Mouse (Mus musculus): ENCODE data around the gene Senp8. TPM values are rescaled to one million over a fixed set of nuclear protein-coding genes. Genes with fewer than 3 reads are reported as not detected.

The Senp8 gene
- polyA plus RNA-seq, 1 experiment from 2014 or later = 10.7 TPM

- H3K4me3 ChIP-seq (replicated peaks; ENCODE audit: low read length) = no peak overlapping the region
- no peaks in the 10 kb centered on the region for H3K36me3 ChIP-seq (ENCODE audit: control insufficient read depth, insufficient read depth, low read length)
- H3K27me3 ChIP-seq (ENCODE audit: control insufficient read depth, insufficient read depth, low read length) = no peaks in the 10 kb centered on the region
- 48% methylated on average over 8 of the region's 8 CpGs for WGBS
- H3K9ac ChIP-seq (ENCODE audit: low read length) = no peak overlapping the region
- no peak overlapping the region for H3K27ac ChIP-seq (ENCODE audit: low read length)
- ATAC-seq (ENCODE audit: insufficient read depth, low FRiP score) = peak; percentile 40; the same call in 1 of the 2 replicates
- peaks cover 9% of the 10 kb centered on the region for H3K4me1 ChIP-seq (ENCODE audit: control insufficient read depth, insufficient read depth, low read length)
- H3K4me2 ChIP-seq (ENCODE audit: low read depth, low read length) = no peak overlapping the region
- H3K9me3 ChIP-seq (replicated peaks; ENCODE audit: control insufficient read depth, low read length) = no peaks in the 10 kb centered on the region
These were observed 26.6 kb downstream of the Senp8 start for GRCm38 (mm10) chr9:59723791-59724442.

- no peak overlapping the region for H3K9ac ChIP-seq (ENCODE audit: low read length)
- H3K27me3 ChIP-seq (ENCODE audit: control insufficient read depth, insufficient read depth, low read length) = no peaks in the 10 kb centered on the region
- H3K4me3 ChIP-seq (replicated peaks; ENCODE audit: low read length) = peak overlapping the region; percentile 8; the same call in 1 of the 2 replicates
- ATAC-seq (ENCODE audit: insufficient read depth, low FRiP score) = peak; percentile 29; the same call in 1 of the 2 replicates
- 13% methylated on average over 10 of the region's 10 CpGs for WGBS
- peaks cover 9% of the 10 kb centered on the region for H3K4me1 ChIP-seq (ENCODE audit: control insufficient read depth, insufficient read depth, low read length)
- peak overlapping the region; percentile 44 for H3K4me2 ChIP-seq (ENCODE audit: low read depth, low read length)
- no peaks in the 10 kb centered on the region for H3K36me3 ChIP-seq (ENCODE audit: control insufficient read depth, insufficient read depth, low read length)
- no peaks in the 10 kb centered on the region for H3K9me3 ChIP-seq (replicated peaks; ENCODE audit: control insufficient read depth, low read length)
- no peak overlapping the region for H3K27ac ChIP-seq (ENCODE audit: low read length)
These were observed 27.3 kb downstream of the Senp8 start for GRCm38 (mm10) chr9:59723096-59723657.

GRCm38 (mm10) chr9:59721144-59721543, 29.4 kb downstream of the Senp8 start:
- no peak overlapping the region for H3K27ac ChIP-seq (ENCODE audit: low read length)
- H3K4me1 ChIP-seq (ENCODE audit: control insufficient read depth, insufficient read depth, low read length) = peaks cover 12% of the 10 kb centered on the region
- 86% methylated on average over 5 of the region's 5 CpGs for WGBS
- no peaks in the 10 kb centered on the region for H3K27me3 ChIP-seq (ENCODE audit: control insufficient read depth, insufficient read depth, low read length)
- H3K9ac ChIP-seq (ENCODE audit: low read length) = no peak overlapping the region
- no peaks in the 10 kb centered on the region for H3K36me3 ChIP-seq (ENCODE audit: control insufficient read depth, insufficient read depth, low read length)
- no peak for ATAC-seq (ENCODE audit: insufficient read depth, low FRiP score)
- no peak overlapping the region for H3K4me3 ChIP-seq (replicated peaks; ENCODE audit: low read length)
- no peak overlapping the region for H3K4me2 ChIP-seq (ENCODE audit: low read depth, low read length)
- no peaks in the 10 kb centered on the region for H3K9me3 ChIP-seq (replicated peaks; ENCODE audit: control insufficient read depth, low read length)

DNA sequence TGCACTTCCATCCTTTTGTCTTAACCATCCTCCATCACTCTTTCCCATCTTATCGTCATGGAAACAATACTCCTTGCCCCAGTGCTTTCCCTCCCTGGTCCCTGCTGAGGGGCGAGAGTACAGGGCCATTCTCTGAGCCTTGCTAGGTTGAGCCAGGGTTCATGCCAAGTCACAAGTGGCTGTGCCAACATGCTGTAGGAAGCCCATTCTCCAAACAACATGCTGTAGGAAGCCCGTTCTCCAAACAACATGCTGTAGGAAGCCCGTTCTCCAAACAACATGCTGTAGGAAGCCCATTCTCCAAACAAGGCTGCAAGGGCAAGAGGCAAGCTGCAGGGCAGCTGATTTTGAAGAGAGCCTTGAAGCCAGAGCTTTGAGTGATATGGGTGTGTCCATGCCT, 32.3 kb downstream of the Senp8 start:
- no peak for ATAC-seq (ENCODE audit: insufficient read depth, low FRiP score)
- 85% methylated on average over 4 of the region's 4 CpGs for WGBS

DNA sequence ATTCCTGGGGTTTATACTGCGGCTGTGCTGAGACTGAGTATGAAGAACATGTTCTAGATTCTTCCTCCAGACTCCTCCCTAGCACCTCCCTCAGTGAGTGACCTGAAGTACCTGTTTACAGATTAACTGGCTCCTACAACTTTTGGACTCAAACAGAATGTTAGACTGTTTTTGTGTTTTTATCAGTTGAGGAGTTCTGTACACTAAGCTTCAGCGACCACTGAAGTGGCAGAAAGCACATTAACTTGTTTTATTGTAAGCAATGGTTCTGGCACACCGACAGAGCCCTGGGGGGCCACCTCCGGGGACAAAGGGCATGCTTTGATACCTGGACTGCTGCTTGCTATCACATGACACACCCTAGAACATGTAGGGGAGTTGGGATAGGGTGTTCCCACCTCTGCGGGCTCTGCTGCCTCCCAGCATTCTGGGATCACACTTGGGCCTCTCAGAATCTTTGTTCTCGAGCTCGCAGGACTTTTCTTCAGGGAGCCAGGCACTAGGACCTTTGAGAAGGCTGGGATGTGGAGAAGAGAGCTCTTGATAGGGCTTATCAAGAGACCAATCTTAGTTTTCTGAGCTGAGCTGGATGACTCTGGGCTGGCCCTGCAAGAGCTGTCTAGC, 34.1 kb downstream of the Senp8 start:
- Histone ChIP-seq H3K9me3 (replicated peaks; ENCODE audit: control insufficient read depth, low read length) (no peaks in the 10 kb centered on the region), H3K36me3 (ENCODE audit: control insufficient read depth, insufficient read depth, low read length) (no peaks in the 10 kb centered on the region), H3K27ac (ENCODE audit: low read length) (no peak overlapping the region), H3K4me3 (replicated peaks; ENCODE audit: low read length) (no peak overlapping the region), H3K9ac (ENCODE audit: low read length) (no peak overlapping the region), H3K4me1 (ENCODE audit: control insufficient read depth, insufficient read depth, low read length) (peaks cover 3% of the 10 kb centered on the region; the same call in 1 of the 2 replicates), H3K27me3 (ENCODE audit: control insufficient read depth, insufficient read depth, low read length) (no peaks in the 10 kb centered on the region), H3K4me2 (ENCODE audit: low read depth, low read length) (no peak overlapping the region)
- WGBS = 53% methylated on average over 7 of the region's 7 CpGs
- ATAC-seq (ENCODE audit: insufficient read depth, low FRiP score) = 0 out of 2 replicates have a peak, but pooled peaks have one; percentile 33

More for the DNA sequence above, 32.3 kb downstream of the Senp8 start:
- H3K27me3 ChIP-seq (ENCODE audit: control insufficient read depth, insufficient read depth, low read length) = no peaks in the 10 kb centered on the region
- H3K4me3 ChIP-seq (replicated peaks; ENCODE audit: low read length) = no peak overlapping the region
- no peaks in the 10 kb centered on the region for H3K36me3 ChIP-seq (ENCODE audit: control insufficient read depth, insufficient read depth, low read length)
- peaks cover 4% of the 10 kb centered on the region; the same call in 1 of the 2 replicates for H3K4me1 ChIP-seq (ENCODE audit: control insufficient read depth, insufficient read depth, low read length)
- H3K9ac ChIP-seq (ENCODE audit: low read length) = no peak overlapping the region
- H3K4me2 ChIP-seq (ENCODE audit: low read depth, low read length) = no peak overlapping the region
- no peak overlapping the region for H3K27ac ChIP-seq (ENCODE audit: low read length)
- no peaks in the 10 kb centered on the region for H3K9me3 ChIP-seq (replicated peaks; ENCODE audit: control insufficient read depth, low read length)

- no peak overlapping the region for H3K9ac ChIP-seq (ENCODE audit: low read length)
- H3K36me3 ChIP-seq (ENCODE audit: control insufficient read depth, insufficient read depth, low read length) = no peaks in the 10 kb centered on the region
- ATAC-seq (ENCODE audit: insufficient read depth, low FRiP score) = no peak
- no peaks in the 10 kb centered on the region for H3K9me3 ChIP-seq (replicated peaks; ENCODE audit: control insufficient read depth, low read length)
- H3K4me3 ChIP-seq (replicated peaks; ENCODE audit: low read length) = no peak overlapping the region
- H3K4me2 ChIP-seq (ENCODE audit: low read depth, low read length) = no peak overlapping the region
- peaks cover 6% of the 10 kb centered on the region for H3K4me1 ChIP-seq (ENCODE audit: control insufficient read depth, insufficient read depth, low read length)
- no peaks in the 10 kb centered on the region for H3K27me3 ChIP-seq (ENCODE audit: control insufficient read depth, insufficient read depth, low read length)
- WGBS = 87% methylated on average over 3 of the region's 3 CpGs
- no peak overlapping the region for H3K27ac ChIP-seq (ENCODE audit: low read length)
These were observed 41.3 kb downstream of the Senp8 start for GRCm38 (mm10) chr9:59709225-59709624.

DNA sequence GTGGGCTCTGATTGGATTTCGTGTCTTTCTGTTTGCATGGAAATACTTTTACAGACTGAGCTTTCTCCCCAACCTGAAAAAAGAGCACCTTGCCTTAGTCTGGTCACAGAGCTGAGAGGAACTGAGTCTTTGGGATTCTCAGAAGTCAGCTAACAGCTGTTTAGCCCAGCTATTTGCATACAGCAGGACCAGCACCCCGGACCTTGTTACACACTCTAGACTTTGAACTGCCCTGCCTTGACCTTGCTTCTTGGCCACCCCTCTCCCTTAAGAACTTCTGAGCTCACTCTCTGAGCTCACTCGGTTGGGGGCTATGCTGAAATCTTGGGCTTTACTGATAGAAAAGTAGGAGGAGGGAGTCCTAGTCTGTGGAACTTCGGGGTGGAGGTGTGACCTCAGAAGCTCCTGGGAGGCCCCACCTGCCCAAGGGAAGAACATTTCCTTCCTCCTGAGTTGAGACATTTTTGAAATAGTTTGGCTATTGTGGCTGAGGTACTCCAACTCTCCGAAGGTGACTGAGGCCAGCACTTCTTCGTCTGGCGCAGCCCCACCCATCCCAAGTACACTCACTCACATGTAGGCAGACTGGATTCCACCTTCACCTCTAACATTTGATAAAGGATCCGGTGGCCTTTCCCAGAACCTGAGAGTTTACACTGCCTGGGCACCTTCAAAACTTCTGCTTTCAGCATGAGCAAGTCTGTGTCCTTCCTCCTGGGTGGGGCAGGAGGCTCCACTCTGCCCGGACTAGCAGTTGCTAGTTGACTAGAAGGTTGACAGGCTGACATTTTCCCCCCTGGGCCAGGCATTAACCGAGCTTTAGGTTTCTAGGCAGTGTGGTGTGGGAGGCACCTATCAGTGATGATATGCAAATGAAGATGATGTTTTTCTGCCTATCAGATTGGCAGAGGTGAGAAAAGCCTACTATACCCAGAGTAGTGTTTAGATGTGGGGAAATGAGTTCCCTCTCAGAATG, 43.4 kb downstream of the Senp8 start:
- ATAC-seq (ENCODE audit: insufficient read depth, low FRiP score) = peak; percentile 31; the same call in 1 of the 2 replicates
- no peak overlapping the region for H3K9ac ChIP-seq (ENCODE audit: low read length)
- no peaks in the 10 kb centered on the region for H3K27me3 ChIP-seq (ENCODE audit: control insufficient read depth, insufficient read depth, low read length)
- H3K27ac ChIP-seq (ENCODE audit: low read length) = peak overlapping the region; percentile 8; the same call in 1 of the 2 replicates
- 39% methylated on average over 10 of the region's 10 CpGs for WGBS
- H3K9me3 ChIP-seq (replicated peaks; ENCODE audit: control insufficient read depth, low read length) = no peaks in the 10 kb centered on the region
- no peak overlapping the region for H3K4me3 ChIP-seq (replicated peaks; ENCODE audit: low read length)
- no peaks in the 10 kb centered on the region for H3K36me3 ChIP-seq (ENCODE audit: control insufficient read depth, insufficient read depth, low read length)
- H3K4me1 ChIP-seq (ENCODE audit: control insufficient read depth, insufficient read depth, low read length) = peaks cover 6% of the 10 kb centered on the region
- no peak overlapping the region for H3K4me2 ChIP-seq (ENCODE audit: low read depth, low read length)

DNA sequence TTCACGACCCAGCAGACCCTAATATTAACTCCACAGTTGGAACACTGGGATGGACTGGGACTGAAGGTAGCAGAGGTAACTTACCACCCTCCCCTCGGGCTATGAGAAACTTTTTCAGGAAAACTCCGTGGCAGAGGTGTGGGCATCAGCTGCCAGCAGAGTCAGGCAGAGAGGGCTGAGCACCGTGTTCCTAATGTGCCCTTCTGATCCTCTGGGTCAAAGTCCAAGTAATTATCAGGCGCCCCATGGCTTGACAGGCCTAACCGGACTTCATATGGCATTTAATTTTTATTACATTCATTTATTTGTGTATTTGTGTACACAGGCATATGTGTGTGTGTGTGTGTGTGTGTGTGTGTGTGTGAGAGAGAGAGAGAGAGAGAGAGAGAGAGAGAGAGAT, 47.4 kb downstream of the Senp8 start:
- H3K36me3 ChIP-seq (ENCODE audit: control insufficient read depth, insufficient read depth, low read length) = no peaks in the 10 kb centered on the region
- peaks cover 6% of the 10 kb centered on the region for H3K4me1 ChIP-seq (ENCODE audit: control insufficient read depth, insufficient read depth, low read length)
- no peaks in the 10 kb centered on the region for H3K27me3 ChIP-seq (ENCODE audit: control insufficient read depth, insufficient read depth, low read length)
- H3K9me3 ChIP-seq (replicated peaks; ENCODE audit: control insufficient read depth, low read length) = no peaks in the 10 kb centered on the region
- ATAC-seq (ENCODE audit: insufficient read depth, low FRiP score) = no peak
- no peak overlapping the region for H3K4me3 ChIP-seq (replicated peaks; ENCODE audit: low read length)
- no peak overlapping the region for H3K27ac ChIP-seq (ENCODE audit: low read length)
- H3K9ac ChIP-seq (ENCODE audit: low read length) = no peak overlapping the region
- no peak overlapping the region for H3K4me2 ChIP-seq (ENCODE audit: low read depth, low read length)
- 51% methylated on average over 6 of the region's 6 CpGs for WGBS

Measured in stomach, embryonic 16.5 days (tissue).